Mouse (Mus musculus) B cell, adult 62 days (primary cell): ENCODE measurements around the gene Vmn1r29. TPM values are rescaled to one million over a fixed set of nuclear protein-coding genes. Genes with fewer than 3 reads are reported as not detected.

Experiments
- total RNA-seq: library from RNA; stranded (reverse); gene quantifications from 4 replicates; pipeline ENCODE4 v1.2.4, GENCODE M21; 2023

Gene Vmn1r29
- total RNA-seq = not detected in 4 replicates

DNA sequence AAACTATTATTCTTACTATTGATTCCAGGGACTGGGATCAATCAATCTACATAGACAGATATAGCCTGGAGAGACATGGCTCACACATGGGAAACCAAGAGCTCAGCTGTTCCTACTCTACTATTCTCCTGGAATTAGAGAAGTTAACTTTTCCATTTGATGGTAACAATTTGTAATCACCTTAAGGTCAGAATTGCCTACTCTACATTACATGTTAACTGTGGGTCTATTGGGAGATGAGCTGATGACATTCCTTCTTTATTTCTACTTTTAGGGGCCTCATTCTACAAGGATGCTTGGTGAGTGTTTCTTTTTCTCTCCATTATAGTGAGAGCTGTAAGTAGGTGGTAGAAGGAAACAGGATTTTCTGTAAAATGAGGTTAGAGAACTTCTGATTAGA, at the start of gene Vmn1r29:
TSS of gene Vmn1r29 (plus strand) at position 301 of the 400 bp plus-strand sequence.

DNA sequence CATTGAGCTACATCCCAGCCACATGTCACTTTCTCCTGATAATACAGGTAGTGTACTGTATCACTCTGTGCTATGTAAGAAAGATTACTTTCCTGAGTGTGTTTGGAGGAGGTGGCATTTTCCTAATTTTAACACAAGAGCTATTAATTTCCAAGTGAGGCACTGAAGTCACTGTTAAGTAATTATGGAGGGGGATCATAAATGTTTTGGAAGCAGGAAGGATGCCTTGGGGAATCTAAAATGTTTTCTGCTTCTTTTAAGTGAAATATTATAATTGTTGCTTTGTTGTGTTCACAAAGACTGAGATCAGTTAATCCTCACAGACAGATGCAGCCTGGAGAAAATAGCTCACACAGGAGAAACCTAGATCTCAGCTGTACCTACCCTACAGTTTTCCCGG, 39.6 kb upstream of the Vmn1r29 start, which contains the start of gene Vmn1r28:
TSS of gene Vmn1r28 (plus strand) at position 301 of the 400 bp plus-strand sequence.

Other genes starting within 250 kb of the Vmn1r29 start
- gene Vmn1r27, start 82.7 kb upstream of the Vmn1r29 start, total RNA-seq = not detected in 4 replicates
- not detected in 4 replicates for gene Vmn1r28, start 39.5 kb upstream of the Vmn1r29 start, total RNA-seq
- gene Vmn1r30, start 141.8 kb downstream of the Vmn1r29 start, total RNA-seq = not detected in 4 replicates
- gene Vmn1r31, start 173.8 kb downstream of the Vmn1r29 start, total RNA-seq = not detected in 4 replicates